Mouse (Mus musculus): ENCODE results near the gene Cers2. TPM values are rescaled to one million over a fixed set of nuclear protein-coding genes. Genes with fewer than 3 reads are reported as not detected.
A peak's percentile ranks its signal among the peaks of the same experiment; 100 is the strongest.

Cers2 gene
- polyA plus RNA-seq, 1 experiment from 2014 or later = 111 TPM

- Histone ChIP-seq H3K9ac (no peak overlapping the region), H3K9me3 (no peaks in the 10 kb centered on the region), H3K4me3 (replicated peaks) (no peak overlapping the region), H3K4me1 (peaks cover 22% of the 10 kb centered on the region), H3K27me3 (no peaks in the 10 kb centered on the region), H3K36me3 (replicated peaks) (no peaks in the 10 kb centered on the region), H3K27ac (no peak overlapping the region), H3K4me2 (no peak overlapping the region)
- WGBS = 88% methylated on average over 6 of the region's 6 CpGs
- ATAC-seq (ENCODE audit: low FRiP score) = no peak
These were observed 2.0 kb upstream of the Cers2 start for GRCm38 (mm10) chr3:95312623-95313022.

- Histone ChIP-seq H3K4me1 (peaks cover 27% of the 10 kb centered on the region), H3K4me3 (replicated peaks) (no peak overlapping the region), H3K36me3 (replicated peaks) (no peaks in the 10 kb centered on the region), H3K27ac (no peak overlapping the region), H3K9me3 (no peaks in the 10 kb centered on the region), H3K27me3 (no peaks in the 10 kb centered on the region), H3K9ac (no peak overlapping the region), H3K4me2 (no peak overlapping the region)
- 36% methylated on average over 7 of the region's 7 CpGs for WGBS
- no peak for ATAC-seq (ENCODE audit: low FRiP score)
These were observed 1.1 kb upstream of the Cers2 start for GRCm38 (mm10) chr3:95313476-95313875.

- peak overlapping the region; percentile 91; the same call in 1 of the 2 replicates for H3K4me3 ChIP-seq (replicated peaks)
- H3K36me3 ChIP-seq (replicated peaks) = no peaks in the 10 kb centered on the region
- peaks cover 33% of the 10 kb centered on the region for H3K4me1 ChIP-seq
- peak overlapping the region; percentile 76; the same call in 1 of the 2 replicates for H3K4me2 ChIP-seq
- no peak overlapping the region for H3K27ac ChIP-seq
- H3K27me3 ChIP-seq = no peaks in the 10 kb centered on the region
- no peaks in the 10 kb centered on the region for H3K9me3 ChIP-seq
- 57% methylated on average over 6 of the region's 6 CpGs for WGBS
- ATAC-seq (ENCODE audit: low FRiP score) = no peak
- H3K9ac ChIP-seq = 0 out of 2 replicates have a peak overlapping the region, but pooled peaks have one; percentile 96
These were observed 516 bp upstream of the Cers2 start for GRCm38 (mm10) chr3:95314075-95314474.

GRCm38 (mm10) chr3:95315094-95315843 lies 678 bp downstream of the Cers2 start:
- Histone ChIP-seq H3K4me1 (peaks cover 41% of the 10 kb centered on the region), H3K27ac (peak overlapping the region; percentile 96), H3K9me3 (no peaks in the 10 kb centered on the region), H3K36me3 (replicated peaks) (peaks cover 6% of the 10 kb centered on the region), H3K4me2 (peak overlapping the region; percentile 76), H3K27me3 (no peaks in the 10 kb centered on the region), H3K4me3 (replicated peaks) (peak overlapping the region; percentile 91), H3K9ac (peak overlapping the region; percentile 96)
- ATAC-seq (ENCODE audit: low FRiP score) = peak; percentile 94
- WGBS = under 1% methylated on average over 66 of the region's 71 CpGs

GRCm38 (mm10) chr3:95315844-95316550 lies 1.4 kb downstream of the Cers2 start:
- peak overlapping the region; percentile 96 for H3K27ac ChIP-seq
- H3K4me3 ChIP-seq (replicated peaks) = peak overlapping the region; percentile 91
- H3K27me3 ChIP-seq = no peaks in the 10 kb centered on the region
- no peaks in the 10 kb centered on the region for H3K9me3 ChIP-seq
- no peak for ATAC-seq (ENCODE audit: low FRiP score)
- H3K9ac ChIP-seq = peak overlapping the region; percentile 96
- WGBS = 15% methylated on average over 9 of the region's 9 CpGs
- peaks cover 42% of the 10 kb centered on the region for H3K4me1 ChIP-seq
- H3K36me3 ChIP-seq (replicated peaks) = peaks cover 13% of the 10 kb centered on the region
- H3K4me2 ChIP-seq = peak overlapping the region; percentile 76

- H3K9me3 ChIP-seq = no peaks in the 10 kb centered on the region
- peaks cover 29% of the 10 kb centered on the region for H3K36me3 ChIP-seq (replicated peaks)
- no peak overlapping the region for H3K9ac ChIP-seq
- peak overlapping the region; percentile 17; the same call in 1 of the 2 replicates for H3K4me2 ChIP-seq
- no peak overlapping the region; the same call in 1 of the 2 replicates for H3K27ac ChIP-seq
- no peak overlapping the region for H3K4me3 ChIP-seq (replicated peaks)
- peaks cover 42% of the 10 kb centered on the region for H3K4me1 ChIP-seq
- H3K27me3 ChIP-seq = no peaks in the 10 kb centered on the region
- WGBS = 20% methylated on average over 12 of the region's 12 CpGs
- ATAC-seq (ENCODE audit: low FRiP score) = no peak
These were observed 3.0 kb downstream of the Cers2 start for GRCm38 (mm10) chr3:95317414-95318080.

GRCm38 (mm10) chr3:95318548-95318947 lies 4.0 kb downstream of the Cers2 start:
- ATAC-seq (ENCODE audit: low FRiP score) = no peak
- Histone ChIP-seq H3K27ac (no peak overlapping the region), H3K9ac (no peak overlapping the region), H3K4me3 (replicated peaks) (no peak overlapping the region), H3K9me3 (no peaks in the 10 kb centered on the region), H3K36me3 (replicated peaks) (peaks cover 39% of the 10 kb centered on the region), H3K4me2 (no peak overlapping the region), H3K27me3 (no peaks in the 10 kb centered on the region), H3K4me1 (peaks cover 42% of the 10 kb centered on the region)
- WGBS = 41% methylated on average over 6 of the region's 6 CpGs

GRCm38 (mm10) chr3:95319110-95319509 lies 4.5 kb downstream of the Cers2 start:
- 67% methylated on average over 2 of the region's 2 CpGs for WGBS
- Histone ChIP-seq H3K9me3 (no peaks in the 10 kb centered on the region), H3K4me1 (peaks cover 42% of the 10 kb centered on the region), H3K36me3 (replicated peaks) (peaks cover 45% of the 10 kb centered on the region), H3K9ac (no peak overlapping the region), H3K27ac (no peak overlapping the region), H3K27me3 (no peaks in the 10 kb centered on the region), H3K4me3 (replicated peaks) (no peak overlapping the region), H3K4me2 (no peak overlapping the region)
- ATAC-seq (ENCODE audit: low FRiP score) = no peak

GRCm38 (mm10) chr3:95319701-95320625 lies 5.4 kb downstream of the Cers2 start:
- H3K27ac ChIP-seq = no peak overlapping the region
- WGBS = 74% methylated on average over 12 of the region's 12 CpGs
- no peak overlapping the region for H3K4me2 ChIP-seq

GRCm38 (mm10) chr3:95323429-95323828 lies 8.8 kb downstream of the Cers2 start:
- Histone ChIP-seq H3K4me2 (no peak overlapping the region), H3K4me3 (replicated peaks) (no peak overlapping the region), H3K9ac (no peak overlapping the region), H3K4me1 (peaks cover 15% of the 10 kb centered on the region; the same call in 1 of the 2 replicates), H3K27me3 (no peaks in the 10 kb centered on the region), H3K36me3 (replicated peaks) (peaks cover 87% of the 10 kb centered on the region), H3K9me3 (no peaks in the 10 kb centered on the region), H3K27ac (no peak overlapping the region)
- ATAC-seq (ENCODE audit: low FRiP score) = no peak
- 94% methylated on average over 3 of the region's 3 CpGs for WGBS

More at GRCm38 (mm10) chr3:95319701-95320625, 5.4 kb downstream of the Cers2 start:
- ATAC-seq (ENCODE audit: low FRiP score) = no peak
- no peaks in the 10 kb centered on the region for H3K9me3 ChIP-seq
- no peak overlapping the region for H3K9ac ChIP-seq
- peaks cover 53% of the 10 kb centered on the region for H3K36me3 ChIP-seq (replicated peaks)
- peaks cover 37% of the 10 kb centered on the region for H3K4me1 ChIP-seq
- H3K27me3 ChIP-seq = no peaks in the 10 kb centered on the region
- no peak overlapping the region for H3K4me3 ChIP-seq (replicated peaks)

- no peak for ATAC-seq (ENCODE audit: low FRiP score)
- Histone ChIP-seq H3K4me2 (no peak overlapping the region), H3K36me3 (replicated peaks) (peaks cover 93% of the 10 kb centered on the region), H3K27ac (no peak overlapping the region), H3K4me1 (peaks cover 7% of the 10 kb centered on the region; the same call in 1 of the 2 replicates), H3K9me3 (no peaks in the 10 kb centered on the region), H3K27me3 (no peaks in the 10 kb centered on the region), H3K9ac (no peak overlapping the region), H3K4me3 (replicated peaks) (no peak overlapping the region)
- 93% methylated on average over 6 of the region's 6 CpGs for WGBS
These were observed 10.0 kb downstream of the Cers2 start for GRCm38 (mm10) chr3:95324454-95325144.

Data from forebrain, embryonic 12.5 days (tissue).